Mouse (Mus musculus): ENCODE measurements at regions not wholly inside any gene's neighbourhood (a gene's known extent, or its start where the extent isn't known, plus 50 kb on each side); places are given as distances from the start of the nearest gene placed in this dataset.

DNA sequence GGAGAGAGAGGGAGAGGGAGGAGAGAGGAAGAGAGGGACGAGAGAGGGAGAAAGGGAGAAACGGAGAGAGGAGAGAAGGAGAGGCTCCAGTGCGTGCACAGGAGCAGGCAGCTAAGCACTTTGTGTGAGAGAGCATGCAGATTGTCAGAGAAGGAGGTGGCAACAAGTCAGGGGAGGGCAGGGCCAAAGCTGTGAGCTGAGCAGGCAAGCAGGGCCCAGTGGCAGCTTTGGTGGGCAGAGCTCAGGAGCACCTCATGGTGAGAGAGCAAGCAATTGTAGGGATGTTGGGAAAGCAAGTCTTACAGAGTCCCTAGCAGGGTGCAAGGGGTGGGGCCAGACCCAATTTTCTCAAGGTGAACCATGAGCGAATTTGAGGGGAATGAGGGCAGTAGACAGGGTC, 234.3 kb upstream of the Hey2 start:
- ATAC-seq (replicated peaks; ENCODE audit: low FRiP score, poor library complexity, severe bottlenecking) = no peak

DNA sequence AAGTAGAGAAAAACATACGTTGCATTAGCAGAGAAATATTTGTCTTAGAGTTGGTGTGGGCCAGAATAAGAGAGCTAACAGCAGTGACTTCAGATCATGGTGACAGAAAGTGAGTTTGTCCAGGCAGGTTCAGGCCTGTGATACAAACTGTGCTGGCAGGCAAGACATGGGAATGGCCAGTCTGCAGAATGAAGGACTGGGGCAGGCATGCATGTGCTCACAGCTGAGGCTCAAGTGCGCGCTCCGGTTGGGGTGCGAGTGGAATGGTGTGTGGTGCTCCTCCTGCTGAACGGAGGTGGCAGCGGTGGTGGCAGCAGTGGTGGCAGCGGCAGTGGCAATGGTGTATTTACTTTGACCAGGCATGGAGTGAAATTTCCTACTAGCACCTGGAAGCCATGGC, 233.8 kb upstream of the Hey2 start:
- ATAC-seq (replicated peaks; ENCODE audit: low FRiP score, poor library complexity, severe bottlenecking) = no peak

DNA sequence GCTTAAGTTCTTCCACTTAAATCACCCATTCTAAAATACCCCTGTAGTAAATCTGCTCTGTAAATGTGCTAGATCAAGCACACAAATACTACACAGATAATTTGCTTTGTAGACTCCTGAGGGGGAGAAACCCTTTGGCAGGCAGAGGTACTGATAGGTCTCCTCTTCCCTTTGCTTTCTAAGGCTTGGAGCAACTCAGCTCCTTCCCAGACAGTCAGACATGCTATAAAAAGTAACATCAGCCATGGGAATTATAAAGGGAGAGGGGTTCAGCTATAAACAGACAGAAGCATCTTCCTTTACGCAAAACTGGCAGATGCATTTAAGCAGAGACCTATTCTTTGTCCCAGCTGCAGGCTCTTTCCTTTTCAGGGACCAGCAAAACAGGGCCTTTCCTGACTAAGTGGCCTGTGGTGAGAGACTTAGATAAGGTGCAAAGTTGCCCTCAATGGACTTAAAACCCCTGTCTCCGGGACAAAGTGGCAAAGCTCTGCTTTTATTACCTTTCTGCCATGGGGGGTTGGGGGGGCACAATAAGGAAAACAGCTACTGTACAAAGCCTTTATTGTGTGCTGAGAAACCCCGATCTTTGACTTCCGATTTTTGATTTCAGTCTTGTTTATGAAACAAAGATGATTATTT, 231.5 kb upstream of the Hey2 start:
- ATAC-seq (replicated peaks; ENCODE audit: low FRiP score, poor library complexity, severe bottlenecking) = no peak

DNA sequence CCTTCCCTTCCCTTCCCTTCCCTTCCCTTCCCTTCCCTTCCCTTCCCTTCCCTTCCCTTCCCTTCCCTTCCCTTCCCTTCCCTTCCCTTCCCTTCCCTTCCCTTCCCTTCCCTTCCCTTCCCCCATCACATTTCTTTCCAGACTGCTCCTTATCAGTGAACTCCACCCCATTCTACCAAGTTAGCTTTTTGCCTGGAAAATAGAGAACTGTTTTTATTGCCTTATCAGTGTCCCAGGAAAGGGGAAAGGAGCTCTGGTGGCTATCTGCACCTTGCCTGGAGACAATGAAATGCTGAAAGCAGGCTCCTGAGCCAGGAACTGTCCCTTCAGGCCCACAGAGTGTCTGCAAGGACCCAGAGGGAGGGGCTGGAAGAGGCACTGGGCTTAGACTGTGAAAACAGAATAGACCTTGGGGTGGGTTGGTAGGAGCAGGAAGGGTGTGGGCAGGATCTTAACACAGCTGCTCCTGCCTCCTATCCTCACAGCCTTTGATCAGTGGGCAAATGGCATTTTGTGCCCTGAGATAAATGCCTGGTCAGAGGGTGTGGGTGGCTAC, 226.1 kb upstream of the Hey2 start:
- ATAC-seq (replicated peaks; ENCODE audit: low FRiP score, poor library complexity, severe bottlenecking) = no peak

DNA sequence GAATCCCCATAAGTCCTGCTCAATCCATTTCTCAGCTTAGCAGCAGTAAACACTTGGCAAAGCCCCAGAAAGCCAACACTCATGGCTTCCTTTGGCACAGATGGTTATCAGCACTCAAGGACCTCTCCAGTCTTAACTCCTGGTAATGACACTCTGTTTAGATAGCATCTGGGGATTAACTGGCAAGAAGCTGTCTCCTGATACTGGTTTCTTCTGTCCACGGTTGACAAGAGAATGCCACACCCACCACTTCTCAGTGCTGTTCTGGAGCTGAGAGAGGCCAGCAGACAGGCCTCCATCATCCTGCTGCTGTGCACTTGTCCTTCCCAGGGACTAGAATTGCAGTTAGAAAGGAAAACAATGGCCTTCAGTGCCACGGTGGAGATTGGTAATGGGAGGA, 220.1 kb upstream of the Hey2 start:
- ATAC-seq (replicated peaks; ENCODE audit: low FRiP score, poor library complexity, severe bottlenecking) = no peak; the same call in 1 of the 2 replicates

DNA sequence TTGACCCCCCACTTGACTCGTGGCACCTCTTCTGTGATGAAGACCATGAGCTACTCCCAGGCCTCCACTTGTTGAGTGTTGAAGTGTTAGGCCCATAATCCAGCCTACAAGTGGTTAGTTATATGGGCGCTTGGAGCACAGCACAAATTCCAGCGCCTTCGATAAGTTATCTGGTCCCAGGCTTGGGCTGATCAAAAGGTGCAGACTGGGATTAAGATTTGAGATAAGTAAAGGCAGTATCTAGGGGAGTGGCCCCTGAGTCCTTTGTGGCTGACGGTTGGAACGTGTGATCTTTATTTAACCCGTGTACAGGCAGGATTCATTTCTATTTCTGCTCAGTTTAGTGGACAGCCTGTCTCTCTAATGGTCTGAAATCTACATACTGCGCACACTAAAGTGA, 210.7 kb upstream of the Hey2 start:
- no peak for ATAC-seq (replicated peaks; ENCODE audit: low FRiP score, poor library complexity, severe bottlenecking)

DNA sequence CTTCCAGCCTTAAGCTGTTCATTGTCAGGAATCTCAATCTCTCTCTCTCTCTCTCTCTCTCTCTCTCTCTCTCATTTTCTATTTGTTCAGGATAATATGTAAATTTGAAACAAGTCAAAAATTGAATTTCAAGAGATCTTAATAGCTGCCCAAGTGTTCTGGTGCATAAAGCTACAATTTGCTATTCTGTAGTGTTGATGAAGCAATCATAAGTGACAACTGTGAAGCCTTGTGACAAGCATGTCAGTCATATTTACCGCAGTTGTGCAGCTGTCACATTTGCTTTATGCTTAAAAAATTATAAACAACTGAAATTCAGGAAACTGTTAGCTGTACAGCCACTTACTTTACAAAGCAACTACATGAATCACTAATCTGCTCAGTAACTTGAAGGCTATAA, 208.6 kb upstream of the Hey2 start:
- ATAC-seq (replicated peaks; ENCODE audit: low FRiP score, poor library complexity, severe bottlenecking) = no peak

DNA sequence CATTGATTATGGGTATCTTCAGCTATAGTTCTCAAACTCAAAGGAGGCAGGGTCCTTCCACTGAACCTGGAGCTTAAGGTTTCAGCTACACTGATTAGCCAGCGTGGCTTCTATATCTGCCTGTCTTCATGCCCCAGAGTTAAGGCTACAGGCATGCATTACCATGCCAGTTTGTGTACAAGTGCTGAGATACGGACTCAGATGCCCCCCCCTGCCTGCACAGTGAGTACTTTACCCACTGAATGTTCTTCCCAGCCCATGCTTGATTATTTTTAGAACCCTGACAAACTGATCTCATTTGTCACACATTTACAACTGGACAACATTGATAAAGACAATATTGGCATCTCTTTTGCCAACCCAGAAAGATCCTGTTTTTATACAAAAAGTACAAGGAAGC, 206.8 kb upstream of the Hey2 start:
- ATAC-seq (replicated peaks; ENCODE audit: low FRiP score, poor library complexity, severe bottlenecking) = no peak

DNA sequence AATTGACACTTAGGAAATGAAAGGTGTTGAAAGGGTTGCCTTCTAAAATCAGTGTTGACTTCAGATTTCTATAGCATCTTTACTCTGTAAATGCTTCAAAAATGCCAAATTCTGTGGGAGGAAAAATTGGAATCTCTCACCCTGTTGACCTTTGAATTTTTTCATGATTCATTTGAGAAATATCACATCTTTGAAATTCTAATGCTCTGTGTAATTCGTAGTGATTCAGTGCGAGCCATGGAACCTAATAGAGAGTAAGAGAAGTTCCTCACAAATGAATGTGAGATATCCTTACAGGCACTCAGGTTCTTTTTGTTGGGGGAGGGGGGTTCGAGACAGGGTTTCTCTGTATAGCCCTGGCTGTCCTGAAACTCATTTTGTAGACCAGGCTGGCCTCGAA, 193.0 kb upstream of the Hey2 start:
- ATAC-seq (replicated peaks; ENCODE audit: low FRiP score, poor library complexity, severe bottlenecking) = no peak

DNA sequence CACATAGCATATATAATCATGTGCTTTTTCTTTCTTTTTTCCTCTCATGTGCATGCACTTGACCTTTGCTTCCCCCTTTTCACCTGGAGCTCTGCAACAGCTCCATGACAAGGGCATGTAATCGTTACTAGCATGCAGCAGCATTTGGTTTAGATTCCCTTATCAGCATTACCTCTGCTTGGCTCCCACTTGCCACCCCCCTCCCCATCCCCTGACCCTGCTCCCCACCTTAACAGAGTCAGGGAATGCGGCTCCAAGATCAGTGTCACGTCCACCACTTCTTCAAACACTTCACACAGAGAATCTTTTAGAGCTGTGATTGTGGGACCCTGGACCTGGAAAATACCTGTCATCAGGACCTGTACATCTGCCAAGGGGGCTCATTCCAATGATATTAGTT, 192.2 kb upstream of the Hey2 start:
- no peak for ATAC-seq (replicated peaks; ENCODE audit: low FRiP score, poor library complexity, severe bottlenecking)

DNA sequence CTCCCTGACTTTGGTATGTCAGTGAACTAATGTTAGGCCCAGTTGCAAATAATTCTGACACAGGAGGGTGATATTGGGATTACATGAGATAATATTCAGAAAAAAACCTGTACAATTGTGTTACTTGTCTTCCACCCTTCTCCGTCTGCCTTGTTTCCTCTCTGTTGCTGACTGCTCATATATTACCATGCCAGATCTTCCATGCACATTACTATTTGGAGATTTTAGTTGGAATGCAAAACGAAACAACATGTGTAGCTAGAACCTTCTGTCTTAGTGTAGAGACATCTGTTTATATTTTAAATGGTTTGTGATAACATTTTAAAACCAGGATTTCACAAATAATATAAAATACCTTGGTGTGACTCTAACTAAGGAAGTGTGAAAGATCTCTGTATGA, 188.1 kb upstream of the Hey2 start:
- ATAC-seq (replicated peaks; ENCODE audit: low FRiP score, poor library complexity, severe bottlenecking) = no peak

DNA sequence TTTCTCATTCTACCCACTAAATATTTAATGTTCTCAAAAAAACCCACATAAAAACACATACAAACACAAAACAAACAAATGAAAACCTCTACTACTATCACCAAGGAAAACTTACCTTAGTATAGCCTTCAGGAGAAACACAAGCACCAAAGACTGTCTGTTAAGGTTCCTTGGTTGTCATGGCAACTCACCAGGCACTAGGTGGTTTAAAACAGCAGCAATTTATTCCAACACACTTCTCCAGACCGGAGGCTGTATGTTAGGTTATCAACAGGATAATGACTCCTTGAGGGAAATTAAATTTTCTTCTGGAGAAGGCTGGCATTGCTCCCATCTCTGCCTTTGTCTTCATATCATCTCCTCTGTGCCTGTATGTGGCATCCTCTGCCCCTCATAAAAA, 183.8 kb upstream of the Hey2 start:
- no peak for ATAC-seq (replicated peaks; ENCODE audit: low FRiP score, poor library complexity, severe bottlenecking)

DNA sequence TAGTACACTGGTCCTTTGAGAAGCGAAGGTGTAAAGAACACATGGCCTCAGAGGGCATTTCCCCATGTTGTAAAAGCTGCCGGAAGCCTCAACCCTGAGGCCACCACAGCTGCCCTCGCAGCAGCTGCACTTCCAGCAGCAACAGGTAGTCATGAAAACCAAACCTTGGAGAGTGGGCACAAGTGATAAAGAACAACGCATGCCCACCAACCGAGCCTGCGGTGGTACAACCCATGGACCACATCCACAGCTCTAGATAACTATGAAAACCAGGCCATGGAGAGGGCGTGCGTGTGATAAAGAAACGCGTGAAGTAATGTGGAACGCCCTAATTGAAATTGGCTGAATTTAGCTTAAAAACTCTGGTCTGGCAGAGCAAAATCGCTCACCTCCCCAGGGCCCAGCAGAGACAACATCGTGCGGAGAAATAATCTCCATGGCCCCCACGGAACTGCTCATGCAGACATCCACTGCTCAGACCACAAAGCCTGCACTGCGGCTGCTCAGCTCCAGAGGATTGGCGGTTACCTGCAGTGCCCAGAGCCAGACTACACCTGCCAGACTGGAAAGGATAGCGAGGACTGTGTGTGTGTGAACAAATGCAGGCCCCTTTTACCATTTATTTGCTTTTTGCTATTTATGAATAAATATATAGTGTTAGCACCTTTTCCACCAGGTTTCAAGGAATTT, 170.2 kb upstream of the Hey2 start:
- peak; percentile 49 for ATAC-seq (replicated peaks; ENCODE audit: low FRiP score, poor library complexity, severe bottlenecking)

DNA sequence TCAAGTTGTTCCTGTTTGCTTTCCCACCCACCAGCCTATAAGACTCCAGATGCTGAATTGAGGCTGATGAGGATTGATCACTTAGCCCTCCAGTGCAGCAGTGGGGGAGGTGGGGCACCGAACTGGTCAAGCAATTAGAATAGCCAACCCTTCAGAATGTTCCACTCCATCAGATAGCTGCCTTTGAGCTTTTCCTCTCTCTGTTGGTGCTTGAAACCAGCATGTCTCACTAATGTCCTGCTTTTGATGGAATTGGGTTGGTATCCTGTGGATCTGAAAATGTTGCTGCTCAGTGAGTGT, 167.3 kb upstream of the Hey2 start:
- ATAC-seq (replicated peaks; ENCODE audit: low FRiP score, poor library complexity, severe bottlenecking) = no peak

DNA sequence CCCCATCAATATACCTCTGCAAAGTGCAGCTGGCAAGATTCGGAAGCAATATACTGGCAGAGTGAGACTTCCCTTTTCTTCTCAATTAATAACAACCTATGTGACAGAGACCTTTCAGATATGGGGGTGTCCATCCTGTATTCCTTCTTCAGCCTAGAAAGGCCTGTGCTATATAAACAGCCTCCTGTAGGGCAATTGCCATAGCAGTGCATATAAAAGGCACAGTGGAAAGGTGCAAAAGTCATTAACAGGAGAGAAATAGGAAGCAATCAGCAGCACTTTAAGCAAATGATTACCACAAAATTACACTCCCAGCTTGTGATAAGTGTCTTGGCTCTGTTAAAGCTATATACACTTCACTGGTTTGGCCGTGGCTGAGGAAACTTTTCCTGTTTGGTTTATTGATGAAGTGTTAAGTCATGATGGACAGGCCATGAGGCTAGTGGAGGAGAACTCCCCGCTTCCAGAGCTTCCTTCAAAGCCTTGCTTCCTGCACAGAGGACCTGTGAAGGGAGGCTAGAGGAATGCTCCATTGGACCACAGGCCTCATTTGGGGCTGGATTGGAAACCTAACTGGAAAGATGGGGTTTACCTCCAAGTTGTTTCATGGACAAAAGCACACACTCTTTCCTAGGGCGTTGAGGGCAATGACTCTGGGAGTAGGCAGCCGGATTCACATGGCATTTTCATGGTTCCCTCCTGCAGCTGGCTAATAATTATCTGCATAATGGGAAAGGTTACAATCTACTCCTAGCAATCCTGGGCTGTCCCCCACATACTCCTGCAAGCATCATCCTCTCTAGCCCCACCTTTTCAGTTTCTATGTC, 166.7 kb upstream of the Hey2 start:
- no peak for ATAC-seq (replicated peaks; ENCODE audit: low FRiP score, poor library complexity, severe bottlenecking)

DNA sequence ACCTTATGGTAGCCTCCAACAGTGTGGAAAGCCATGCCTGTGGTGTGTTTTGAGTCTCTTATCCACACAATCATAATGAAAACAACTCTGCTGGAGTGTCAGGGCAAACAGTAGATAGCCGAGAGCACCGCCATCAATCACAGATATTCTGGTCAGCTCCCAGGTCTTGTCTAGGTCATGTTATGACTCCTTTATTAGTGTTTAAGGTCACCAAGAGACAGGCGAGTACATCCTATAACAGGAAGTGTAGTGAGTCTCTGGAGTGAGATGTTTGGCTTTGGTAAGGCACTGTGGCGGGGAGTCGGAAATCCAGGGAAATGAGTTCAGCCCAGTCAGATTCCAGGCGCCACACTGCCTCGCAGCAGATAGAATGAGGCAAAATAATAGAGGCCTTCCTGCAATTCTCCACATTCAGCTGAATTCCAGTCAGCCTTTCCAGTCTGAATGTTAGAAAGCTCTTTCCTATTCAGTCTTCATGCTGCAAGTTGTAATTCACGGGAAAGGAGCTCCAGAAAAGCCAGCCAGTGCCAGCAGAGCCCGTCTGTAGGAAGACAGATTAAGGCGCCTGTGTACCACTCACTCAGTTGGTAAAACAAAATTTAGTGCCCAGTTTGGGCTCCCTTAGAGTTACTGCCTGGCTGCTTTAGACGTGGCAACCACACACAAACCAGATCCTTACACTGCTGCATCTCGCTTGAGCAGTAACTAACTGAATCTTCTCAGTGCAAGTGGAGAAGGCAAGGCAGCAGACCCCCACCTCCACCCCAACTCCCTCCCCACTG, 155.8 kb upstream of the Hey2 start:
- no peak for ATAC-seq (replicated peaks; ENCODE audit: low FRiP score, poor library complexity, severe bottlenecking)

DNA sequence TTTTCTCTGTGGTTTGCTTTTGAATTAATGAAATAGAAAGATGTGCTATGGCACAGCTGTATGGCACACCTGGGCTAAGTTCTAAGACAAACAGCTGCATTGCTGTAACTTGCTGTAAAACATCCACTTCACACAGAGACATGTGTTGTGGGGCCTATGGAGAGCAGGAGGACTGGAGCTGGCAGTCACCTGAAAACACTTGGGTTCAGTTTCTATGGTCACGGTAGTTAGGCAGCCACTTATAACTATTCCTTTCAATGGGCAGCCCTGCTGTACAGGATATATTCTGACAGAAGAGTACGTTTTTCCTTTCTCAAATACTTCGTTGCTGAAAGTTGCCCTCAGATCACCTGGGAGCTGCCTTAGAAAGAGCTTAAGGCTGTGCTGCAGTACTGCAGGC, 149.6 kb upstream of the Hey2 start:
- no peak for ATAC-seq (replicated peaks; ENCODE audit: low FRiP score, poor library complexity, severe bottlenecking)

DNA sequence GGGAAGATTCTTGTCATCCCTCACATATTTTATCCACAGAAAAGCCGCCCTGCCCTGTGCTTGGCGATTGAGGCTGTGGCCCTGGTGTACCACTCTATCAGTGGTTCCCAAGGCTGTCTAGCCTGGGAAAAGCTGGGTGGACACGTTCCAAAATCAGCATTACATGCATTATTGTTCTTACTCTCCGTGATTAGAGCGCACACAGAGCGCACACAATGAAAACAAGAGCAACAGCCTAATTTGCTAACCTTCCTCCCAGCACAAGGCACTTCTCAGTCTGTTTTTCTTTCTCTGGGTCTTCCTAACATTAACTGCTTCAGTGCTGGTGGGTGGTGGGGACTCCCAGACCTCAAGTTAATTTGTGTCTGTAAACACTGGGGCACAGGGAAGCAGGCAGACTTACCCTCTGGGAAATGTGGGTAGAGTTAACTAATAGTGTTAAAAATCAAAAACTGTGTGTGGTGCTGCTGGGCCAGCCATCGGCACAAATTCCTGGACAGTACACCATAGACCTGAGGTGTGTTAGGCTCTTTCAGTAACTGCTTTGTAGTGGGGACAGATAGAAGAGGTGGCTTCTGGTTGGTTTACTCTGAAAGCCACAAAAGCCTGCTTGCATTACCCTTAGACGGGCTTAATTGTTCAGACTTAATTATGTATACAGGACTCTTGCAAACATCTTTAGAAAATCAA, 137.8 kb upstream of the Hey2 start:
- no peak for ATAC-seq (replicated peaks; ENCODE audit: low FRiP score, poor library complexity, severe bottlenecking)

DNA sequence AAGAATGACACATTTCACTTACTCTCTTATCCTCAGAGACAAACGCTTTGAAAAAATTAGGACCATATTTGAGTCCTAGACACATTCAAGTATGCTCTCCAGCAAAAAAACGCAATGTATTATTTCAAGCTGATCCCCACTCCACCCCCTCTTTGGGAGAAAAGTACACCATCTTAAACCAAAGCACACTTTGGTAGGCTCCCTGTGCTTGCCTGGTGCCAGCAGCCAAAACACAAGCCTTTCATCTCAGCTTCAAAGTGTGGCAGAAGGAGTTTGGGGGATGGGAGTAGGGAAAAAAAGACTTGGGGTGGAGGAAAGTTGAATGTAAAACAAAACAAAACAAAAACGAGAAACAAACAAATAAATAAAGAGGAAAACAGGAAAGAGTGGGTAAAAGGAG, 137.2 kb upstream of the Hey2 start:
- no peak for ATAC-seq (replicated peaks; ENCODE audit: low FRiP score, poor library complexity, severe bottlenecking)

DNA sequence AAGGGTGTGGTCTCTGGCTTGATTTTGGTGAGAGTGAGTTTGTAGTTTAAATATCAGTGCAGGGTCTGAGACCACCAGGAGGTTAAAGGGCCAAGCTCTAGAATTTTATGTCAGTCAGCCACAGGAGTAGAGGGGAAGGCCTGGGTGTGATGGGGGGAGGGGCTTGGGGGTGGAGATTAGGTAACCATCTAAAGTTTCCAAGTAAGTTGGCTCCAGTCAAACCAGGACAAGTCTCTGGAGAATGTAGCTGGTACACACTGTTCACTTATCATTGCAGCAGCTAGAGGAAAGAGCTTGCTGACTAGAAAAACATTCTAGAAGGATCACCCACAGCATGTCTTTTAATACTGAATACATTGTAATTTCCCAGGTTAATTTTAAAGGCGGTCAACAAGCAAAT, 123.6 kb upstream of the Hey2 start:
- ATAC-seq (replicated peaks; ENCODE audit: low FRiP score, poor library complexity, severe bottlenecking) = no peak
